Mouse (Mus musculus): ENCODE results near the gene Wwtr1. TPM values are rescaled to one million over a fixed set of nuclear protein-coding genes. Genes with fewer than 3 reads are reported as not detected.

Gene Wwtr1
- polyA plus RNA-seq, 1 experiment: 0.17 TPM

DNA sequence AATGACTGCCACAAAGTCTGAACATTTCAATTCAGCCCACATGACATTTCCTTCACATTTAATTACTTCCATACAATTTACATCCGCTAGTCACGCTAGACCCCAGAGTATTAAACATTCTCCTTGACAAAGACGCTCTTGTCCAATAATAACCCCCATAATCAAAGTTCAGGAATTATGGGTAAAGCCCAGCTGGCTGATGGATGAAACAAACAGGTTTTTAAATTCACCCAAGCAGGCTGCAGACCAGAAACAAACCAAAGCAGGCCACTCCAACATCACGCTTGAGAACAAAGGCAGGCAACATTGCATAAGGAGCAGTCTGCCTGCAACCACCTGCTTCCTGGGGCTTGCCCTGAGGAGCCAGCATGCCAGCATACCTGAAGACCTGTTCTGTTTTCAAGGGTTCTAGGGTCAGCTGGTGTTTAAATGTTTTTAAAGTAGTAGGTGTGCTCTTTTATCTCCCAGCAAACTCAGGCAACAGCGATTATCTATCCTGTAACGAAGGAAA lies 12.7 kb downstream of the Wwtr1 start:
- H3K36me3 ChIP-seq (replicated peaks; ENCODE audit: low read length): no peaks in the 10 kb centered on the region
- no peak for TF ChIP-seq FLI1 (IDR thresholded peaks at IDR 0.05; ENCODE audit: low read length)
- no peaks in the 10 kb centered on the region for H3K4me1 ChIP-seq
- peaks cover 12% of the 10 kb centered on the region for H3K9me3 ChIP-seq
- peaks cover 1% of the 10 kb centered on the region for H3K27me3 ChIP-seq (replicated peaks)
- H3K4me3 ChIP-seq (replicated peaks): no peak overlapping the region

DNA sequence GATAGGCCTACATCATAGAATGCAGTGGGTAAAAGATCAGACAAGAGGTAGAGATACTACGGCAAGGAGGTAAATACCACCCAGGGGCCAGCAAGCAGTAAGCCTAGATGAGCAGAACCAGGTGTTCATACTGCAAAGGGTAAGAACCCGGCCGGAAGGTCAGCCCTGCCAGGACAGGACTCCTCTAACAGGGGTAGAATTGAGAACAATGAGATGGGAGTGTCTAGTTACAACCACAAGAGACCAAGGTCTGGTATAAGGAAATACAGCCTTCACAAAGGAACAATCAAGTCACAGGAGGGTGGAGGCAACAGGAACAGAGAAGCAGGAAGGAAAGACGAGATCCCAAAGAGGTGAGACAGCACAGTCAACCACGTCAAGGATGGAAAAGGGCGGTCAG lies 16.9 kb downstream of the Wwtr1 start:
- no peak for TF ChIP-seq GATA1 (IDR thresholded peaks at IDR 0.05; ENCODE audit: borderline replicate concordance, low read length)
- TF ChIP-seq FLI1 (IDR thresholded peaks at IDR 0.05; ENCODE audit: low read length): no peak
- H3K9me3 ChIP-seq: peaks cover 24% of the 10 kb centered on the region

GRCm38 (mm10) chr3:57557408-57557807 lies 18.3 kb downstream of the Wwtr1 start:
- no peaks in the 10 kb centered on the region for H3K36me3 ChIP-seq (replicated peaks; ENCODE audit: low read length)
- peaks cover 1% of the 10 kb centered on the region for H3K27me3 ChIP-seq (replicated peaks)
- TF ChIP-seq GATA1 (IDR thresholded peaks at IDR 0.05; ENCODE audit: borderline replicate concordance, low read length): no peak
- TF ChIP-seq FLI1 (IDR thresholded peaks at IDR 0.05; ENCODE audit: low read length): no peak
- 0 out of 2 replicates have a peak, but pooled peaks cover 3% of the 10 kb centered on the region for H3K4me1 ChIP-seq
- peaks cover 21% of the 10 kb centered on the region for H3K9me3 ChIP-seq
- no peak overlapping the region for H3K4me3 ChIP-seq (replicated peaks)

More for the DNA sequence above, 16.9 kb downstream of the Wwtr1 start:
- H3K27me3 ChIP-seq (replicated peaks): peaks cover 1% of the 10 kb centered on the region
- no peaks in the 10 kb centered on the region for H3K36me3 ChIP-seq (replicated peaks; ENCODE audit: low read length)
- H3K4me3 ChIP-seq (replicated peaks): no peak overlapping the region
- H3K4me1 ChIP-seq: 0 out of 2 replicates have a peak, but pooled peaks cover 3% of the 10 kb centered on the region

GRCm38 (mm10) chr3:57555560-57555959 lies 20.1 kb downstream of the Wwtr1 start:
- 0 out of 2 replicates have a peak, but pooled peaks cover 3% of the 10 kb centered on the region for H3K4me1 ChIP-seq
- no peaks in the 10 kb centered on the region for H3K36me3 ChIP-seq (replicated peaks; ENCODE audit: low read length)
- no peak overlapping the region for H3K4me3 ChIP-seq (replicated peaks)
- no peak for TF ChIP-seq GATA1 (IDR thresholded peaks at IDR 0.05; ENCODE audit: borderline replicate concordance, low read length)
- no peak for TF ChIP-seq FLI1 (IDR thresholded peaks at IDR 0.05; ENCODE audit: low read length)
- H3K27me3 ChIP-seq (replicated peaks): peaks cover 5% of the 10 kb centered on the region
- H3K9me3 ChIP-seq: peaks cover 21% of the 10 kb centered on the region

DNA sequence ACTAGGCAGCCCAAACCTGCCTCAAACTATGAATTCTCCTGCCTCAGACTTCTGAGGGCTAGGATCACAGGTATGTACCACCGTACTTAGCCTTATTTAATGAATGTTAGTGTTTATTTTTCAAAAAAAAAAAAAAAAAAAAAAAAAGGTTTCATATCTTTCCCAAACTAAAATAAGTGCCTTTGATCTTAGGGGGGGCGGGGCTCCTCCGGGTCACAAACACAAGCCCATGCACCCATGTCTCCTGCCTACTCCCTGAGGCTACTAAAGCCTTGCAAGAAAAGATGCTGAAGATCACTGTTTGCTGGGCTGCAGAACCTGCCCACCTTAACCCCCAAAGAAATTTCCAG lies 20.8 kb downstream of the Wwtr1 start:
- 0 out of 2 replicates have a peak, but pooled peaks cover 3% of the 10 kb centered on the region for H3K4me1 ChIP-seq
- peaks cover 21% of the 10 kb centered on the region for H3K9me3 ChIP-seq
- no peak for TF ChIP-seq GATA1 (IDR thresholded peaks at IDR 0.05; ENCODE audit: borderline replicate concordance, low read length)
- TF ChIP-seq FLI1 (IDR thresholded peaks at IDR 0.05; ENCODE audit: low read length): no peak
- H3K27me3 ChIP-seq (replicated peaks): peaks cover 5% of the 10 kb centered on the region
- no peak overlapping the region for H3K4me3 ChIP-seq (replicated peaks)
- no peaks in the 10 kb centered on the region for H3K36me3 ChIP-seq (replicated peaks; ENCODE audit: low read length)

- TF ChIP-seq GATA1 (IDR thresholded peaks at IDR 0.05; ENCODE audit: borderline replicate concordance, low read length) (no peak), FLI1 (IDR thresholded peaks at IDR 0.05; ENCODE audit: low read length) (no peak)
- Histone ChIP-seq H3K4me3 (replicated peaks) (no peak overlapping the region), H3K4me1 (0 out of 2 replicates have a peak, but pooled peaks cover 3% of the 10 kb centered on the region), H3K27me3 (replicated peaks) (peaks cover 5% of the 10 kb centered on the region), H3K9me3 (peaks cover 21% of the 10 kb centered on the region), H3K36me3 (replicated peaks; ENCODE audit: low read length) (no peaks in the 10 kb centered on the region)
These were observed 21.4 kb downstream of the Wwtr1 start for GRCm38 (mm10) chr3:57554124-57554889.

DNA sequence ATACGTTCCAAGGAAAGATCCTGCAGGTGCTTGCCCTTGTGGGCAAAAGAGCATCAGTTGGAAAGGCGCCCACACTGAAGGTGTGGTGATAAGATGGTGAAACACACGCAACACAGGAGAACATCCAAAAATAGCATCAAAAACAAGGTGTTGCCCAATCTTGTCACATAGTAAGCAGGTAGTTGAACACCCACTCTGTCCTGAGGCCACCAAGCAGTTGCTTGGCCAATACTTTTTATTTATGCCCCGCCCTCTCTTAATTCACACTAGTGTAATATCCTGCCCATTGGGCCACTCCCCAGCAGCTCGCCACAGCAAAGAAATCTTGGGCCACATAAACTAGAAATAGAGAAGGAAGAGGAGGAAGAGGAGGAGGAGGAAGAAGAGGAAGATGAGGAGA lies 22.6 kb downstream of the Wwtr1 start:
- H3K36me3 ChIP-seq (replicated peaks; ENCODE audit: low read length): no peaks in the 10 kb centered on the region
- TF ChIP-seq GATA1 (IDR thresholded peaks at IDR 0.05; ENCODE audit: borderline replicate concordance, low read length) (no peak), FLI1 (IDR thresholded peaks at IDR 0.05; ENCODE audit: low read length) (no peak)
- peaks cover 12% of the 10 kb centered on the region for H3K9me3 ChIP-seq
- 0 out of 2 replicates have a peak, but pooled peaks cover 3% of the 10 kb centered on the region for H3K4me1 ChIP-seq
- peaks cover 4% of the 10 kb centered on the region for H3K27me3 ChIP-seq (replicated peaks)
- H3K4me3 ChIP-seq (replicated peaks): no peak overlapping the region

GRCm38 (mm10) chr3:57551210-57551609 lies 24.5 kb downstream of the Wwtr1 start:
- H3K36me3 ChIP-seq (replicated peaks; ENCODE audit: low read length): no peaks in the 10 kb centered on the region
- H3K27me3 ChIP-seq (replicated peaks): peaks cover 4% of the 10 kb centered on the region
- 0 out of 2 replicates have a peak, but pooled peaks cover 3% of the 10 kb centered on the region for H3K4me1 ChIP-seq
- H3K9me3 ChIP-seq: peaks cover 5% of the 10 kb centered on the region; the same call in 1 of the 2 replicates
- no peak overlapping the region for H3K4me3 ChIP-seq (replicated peaks)
- TF ChIP-seq FLI1 (IDR thresholded peaks at IDR 0.05; ENCODE audit: low read length) (no peak), GATA1 (IDR thresholded peaks at IDR 0.05; ENCODE audit: borderline replicate concordance, low read length) (no peak)

DNA sequence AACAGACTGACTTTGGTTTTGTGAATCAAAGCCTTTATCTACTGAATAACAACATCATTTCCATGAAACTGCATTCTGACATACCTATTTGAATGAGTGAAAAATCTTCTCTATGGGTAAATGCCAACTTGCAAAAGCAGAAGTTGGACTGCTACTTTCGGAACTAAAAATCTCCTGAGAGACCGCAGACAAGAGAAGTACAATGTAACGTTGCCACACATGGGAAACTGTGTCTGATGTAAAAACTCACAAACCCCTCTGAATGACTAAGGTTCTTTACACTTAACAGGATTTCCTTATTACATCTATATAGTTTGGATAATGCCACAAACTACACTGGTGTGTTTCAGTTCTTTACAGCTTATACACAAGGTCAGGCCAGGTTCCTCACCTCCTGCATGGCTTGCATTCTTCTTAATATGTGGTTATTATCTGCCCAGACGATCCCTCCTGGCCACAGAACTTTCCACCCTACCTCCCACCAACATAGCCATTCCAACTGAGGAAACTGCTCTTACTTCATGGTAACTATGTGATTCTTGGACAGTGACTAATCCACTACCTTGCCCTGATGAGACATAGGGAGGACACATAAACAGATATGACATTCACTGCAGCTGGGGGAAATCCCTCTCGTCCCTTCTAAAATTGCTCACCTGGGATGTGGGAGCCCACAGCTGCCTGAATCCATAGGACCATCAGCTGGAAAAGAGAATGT lies 25.1 kb downstream of the Wwtr1 start:
- no peak overlapping the region for H3K4me3 ChIP-seq (replicated peaks)
- H3K4me1 ChIP-seq: 0 out of 2 replicates have a peak, but pooled peaks cover 2% of the 10 kb centered on the region
- H3K36me3 ChIP-seq (replicated peaks; ENCODE audit: low read length): no peaks in the 10 kb centered on the region
- peaks cover 4% of the 10 kb centered on the region for H3K27me3 ChIP-seq (replicated peaks)
- H3K9me3 ChIP-seq: peaks cover 5% of the 10 kb centered on the region; the same call in 1 of the 2 replicates
- TF ChIP-seq GATA1 (IDR thresholded peaks at IDR 0.05; ENCODE audit: borderline replicate concordance, low read length) (no peak), FLI1 (IDR thresholded peaks at IDR 0.05; ENCODE audit: low read length) (no peak)

DNA sequence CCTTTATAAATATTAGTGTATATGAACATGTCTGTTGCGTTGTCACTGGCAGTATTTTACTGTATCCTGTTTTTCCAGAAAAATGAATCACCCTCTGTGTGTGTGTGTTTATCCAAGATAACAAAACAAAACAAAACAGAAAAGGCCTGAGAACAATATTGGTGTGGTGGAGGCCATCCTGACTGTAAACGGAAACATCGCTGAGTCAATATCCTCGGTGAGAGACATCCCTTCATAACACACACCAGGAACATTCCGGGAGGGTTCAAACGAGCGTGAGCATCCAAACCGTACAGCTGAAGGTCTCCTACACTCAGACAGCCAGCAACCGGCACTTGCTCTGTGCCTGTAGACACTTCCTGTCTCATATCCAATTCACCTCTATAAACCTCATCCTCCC lies 31.6 kb downstream of the Wwtr1 start:
- H3K4me1 ChIP-seq: peaks cover 6% of the 10 kb centered on the region; the same call in 1 of the 2 replicates
- H3K27me3 ChIP-seq (replicated peaks): peaks cover 4% of the 10 kb centered on the region
- TF ChIP-seq FLI1 (IDR thresholded peaks at IDR 0.05; ENCODE audit: low read length) (no peak), GATA1 (IDR thresholded peaks at IDR 0.05; ENCODE audit: borderline replicate concordance, low read length) (no peak)
- H3K4me3 ChIP-seq (replicated peaks): peak overlapping the region; percentile 29
- H3K9me3 ChIP-seq: no peaks in the 10 kb centered on the region
- H3K36me3 ChIP-seq (replicated peaks; ENCODE audit: low read length): no peaks in the 10 kb centered on the region
